Mouse (Mus musculus) inflammation-experienced regulatory T-cells, adult 16 weeks (primary cell): Measurements from ENCODE around the gene Hist1h2bj. TPM values are rescaled to one million over a fixed set of nuclear protein-coding genes. Genes with fewer than 3 reads are reported as not detected.

Experiments used
- polyA plus RNA-seq: library from polyadenylated mRNA; unstranded; fragments of 100-300 nt; shearing (Covaris generic); gene quantifications from one replicate; pipeline ENCODE4 v1.2.1, GENCODE M21; 2017

Gene Hist1h2bj
- 3.9 TPM for polyA plus RNA-seq

DNA sequence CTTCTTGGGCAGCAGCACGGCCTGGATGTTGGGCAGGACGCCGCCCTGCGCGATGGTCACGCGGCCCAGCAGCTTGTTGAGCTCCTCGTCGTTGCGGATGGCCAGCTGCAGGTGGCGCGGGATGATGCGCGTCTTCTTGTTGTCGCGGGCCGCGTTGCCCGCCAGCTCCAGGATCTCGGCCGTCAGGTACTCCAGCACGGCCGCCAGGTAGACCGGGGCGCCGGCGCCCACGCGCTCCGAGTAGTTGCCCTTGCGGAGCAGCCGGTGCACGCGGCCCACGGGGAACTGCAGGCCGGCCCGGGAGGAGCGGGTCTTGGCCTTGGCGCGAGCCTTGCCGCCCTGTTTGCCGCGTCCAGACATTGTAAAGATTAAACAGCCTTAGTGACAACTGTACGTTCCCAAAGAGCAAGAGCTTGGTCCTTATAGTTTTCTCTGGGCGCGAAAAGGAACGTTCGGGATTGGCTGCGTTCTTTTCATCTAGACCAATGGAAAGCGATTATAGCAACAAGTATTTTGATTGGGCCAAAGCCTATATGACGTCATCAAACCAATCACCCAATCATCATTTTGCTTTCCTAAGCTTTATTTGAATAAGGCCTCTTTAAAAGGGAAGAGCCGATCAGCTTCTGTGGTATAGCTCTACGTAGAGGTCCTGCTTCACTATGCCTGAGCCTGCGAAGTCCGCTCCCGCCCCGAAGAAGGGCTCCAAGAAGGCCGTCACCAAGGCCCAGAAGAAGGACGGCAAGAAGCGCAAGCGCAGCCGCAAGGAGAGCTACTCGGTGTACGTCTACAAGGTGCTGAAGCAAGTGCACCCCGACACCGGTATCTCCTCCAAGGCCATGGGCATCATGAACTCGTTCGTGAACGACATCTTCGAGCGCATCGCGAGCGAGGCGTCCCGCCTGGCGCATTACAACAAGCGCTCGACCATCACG lies at the start of gene Hist1h2bj, which contains the start of gene Hist1h2ag:
Gene Hist1h2bj, plus strand, starts transcription at position 647 of the 935 bp plus-strand sequence.
Gene Hist1h2ag, minus strand, starts transcription at position 377 of the 935 bp plus-strand sequence.

DNA sequence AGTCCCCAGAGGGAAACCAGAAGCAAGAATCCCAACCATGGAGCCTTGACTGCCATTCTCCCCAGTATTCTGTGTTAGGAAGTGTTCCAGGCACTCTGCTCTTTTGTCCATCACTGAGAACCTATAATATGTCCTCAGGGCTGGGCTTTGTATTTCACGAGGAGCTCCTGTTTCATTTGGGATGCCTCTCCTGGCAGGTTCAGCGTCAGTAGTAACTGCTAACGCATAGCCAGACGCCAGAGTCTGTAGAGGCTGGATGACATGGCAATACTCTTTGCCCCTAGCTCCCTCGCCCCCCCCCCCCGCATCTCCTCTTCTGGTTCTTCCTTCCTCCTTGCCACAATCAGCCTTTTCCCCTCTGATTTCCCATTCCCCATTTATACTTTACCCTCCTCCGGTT lies 33.4 kb upstream of the Hist1h2bj start, which contains the start of gene Prss16:
Gene Prss16, minus strand, starts transcription at position 101 of the 400 bp plus-strand sequence.

GRCm38 (mm10) chr13:22035267-22036148 lies 7.5 kb upstream of the Hist1h2bj start, which contains the start of the genes Hist1h2ah and Hist1h2bk:
TSS of gene Hist1h2ah (minus strand) at chr13:22035568.
TSS of gene Hist1h2bk (plus strand) at chr13:22035870.

DNA sequence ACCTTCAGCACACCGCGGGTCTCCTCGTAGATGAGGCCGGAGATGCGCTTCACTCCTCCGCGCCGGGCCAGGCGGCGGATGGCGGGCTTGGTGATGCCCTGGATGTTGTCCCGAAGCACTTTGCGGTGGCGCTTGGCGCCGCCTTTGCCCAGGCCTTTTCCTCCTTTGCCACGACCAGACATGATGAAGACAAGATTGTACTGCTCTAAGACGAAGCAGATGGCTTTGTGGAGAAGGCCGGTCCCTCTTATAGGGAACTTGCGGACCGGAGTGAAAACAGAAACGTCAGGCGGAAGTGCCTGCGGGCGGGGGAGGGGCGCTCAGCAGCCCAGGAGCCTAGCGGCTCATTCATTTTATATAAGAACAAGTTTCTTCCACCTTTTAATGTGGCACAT lies 1.9 kb upstream of the Hist1h2bj start, which contains the start of gene Hist1h4i:
Gene Hist1h4i, minus strand, starts transcription at position 221 of the 395 bp plus-strand sequence.

GRCm38 (mm10) chr13:22084140-22084539 lies 41.1 kb downstream of the Hist1h2bj start, which contains the start of gene Vmn1r188:
TSS of gene Vmn1r188 (plus strand) at chr13:22084440.

Other genes with a start within 250 kb of the Hist1h2bj start
- gene Hist1h2bq, start 233.0 kb upstream of the Hist1h2bj start, polyA plus RNA-seq: 6.5 TPM
- not detected for gene Hist1h2ao, start 232.7 kb upstream of the Hist1h2bj start, polyA plus RNA-seq
- gene Hist1h4m, start 231.5 kb upstream of the Hist1h2bj start, polyA plus RNA-seq: 42.3 TPM
- 3.8 TPM for gene Hist1h4n, start 211.0 kb upstream of the Hist1h2bj start, polyA plus RNA-seq
- 104 TPM for gene Hist1h2ap, start 209.7 kb upstream of the Hist1h2bj start, polyA plus RNA-seq
- gene Hist1h2br, start 209.5 kb upstream of the Hist1h2bj start, polyA plus RNA-seq: 6.7 TPM
- gene Zfp184, start 98.1 kb upstream of the Hist1h2bj start, polyA plus RNA-seq: 0.24 TPM
- gene Pom121l2, start 62.0 kb upstream of the Hist1h2bj start, polyA plus RNA-seq: not detected
- 0.20 TPM for gene Prss16, start 33.5 kb upstream of the Hist1h2bj start, polyA plus RNA-seq
- gene Hist1h2ah, start 7.6 kb upstream of the Hist1h2bj start, polyA plus RNA-seq: not detected
- gene Hist1h2bk, start 7.3 kb upstream of the Hist1h2bj start, polyA plus RNA-seq: not detected
- 12.9 TPM for gene Hist1h4i, start 1.9 kb upstream of the Hist1h2bj start, polyA plus RNA-seq
- 2.4 TPM for gene Hist1h2ag, start 270 bp upstream of the Hist1h2bj start, polyA plus RNA-seq
- gene Vmn1r188, start 41.2 kb downstream of the Hist1h2bj start, polyA plus RNA-seq: not detected
- gene Vmn1r189, start 62.6 kb downstream of the Hist1h2bj start, polyA plus RNA-seq: not detected
- not detected for gene Vmn1r191, start 140.8 kb downstream of the Hist1h2bj start, polyA plus RNA-seq
- not detected for gene Vmn1r192, start 147.9 kb downstream of the Hist1h2bj start, polyA plus RNA-seq
- not detected for gene Vmn1r193, start 179.9 kb downstream of the Hist1h2bj start, polyA plus RNA-seq
- not detected for gene Vmn1r194, start 201.0 kb downstream of the Hist1h2bj start, polyA plus RNA-seq
- not detected for gene Vmn1r195, start 227.3 kb downstream of the Hist1h2bj start, polyA plus RNA-seq
- gene Vmn1r196, start 246.7 kb downstream of the Hist1h2bj start, polyA plus RNA-seq: not detected